Mouse (Mus musculus) mouse embryonic stem cell (cell line): ENCODE results near the gene AU018091.
"Not testable (repeated sequence)": the region's sequence is repeated elsewhere in the genome, so short reads cannot be mapped to it uniquely, and the experiment has no call there.

Experiments used
- in situ Hi-C, 2 experiments: fragments of 300-500 bp; cut with MboI; formaldehyde crosslinking; loops; 1 replicate in 1 of 2; 3 replicates in 1 of 2; pipeline ENCODE4 v1.14.3; 2019 to 2020; ENCODE audit warnings: low sequenced_read_pairs in 2 of 2, low pct_unique_long_range_greater_than_20kb in 1 of 2, mixed read lengths in 1 of 2; ENCODE audit not compliant: unreplicated experiment in 1 of 2

AU018091 gene

DNA sequence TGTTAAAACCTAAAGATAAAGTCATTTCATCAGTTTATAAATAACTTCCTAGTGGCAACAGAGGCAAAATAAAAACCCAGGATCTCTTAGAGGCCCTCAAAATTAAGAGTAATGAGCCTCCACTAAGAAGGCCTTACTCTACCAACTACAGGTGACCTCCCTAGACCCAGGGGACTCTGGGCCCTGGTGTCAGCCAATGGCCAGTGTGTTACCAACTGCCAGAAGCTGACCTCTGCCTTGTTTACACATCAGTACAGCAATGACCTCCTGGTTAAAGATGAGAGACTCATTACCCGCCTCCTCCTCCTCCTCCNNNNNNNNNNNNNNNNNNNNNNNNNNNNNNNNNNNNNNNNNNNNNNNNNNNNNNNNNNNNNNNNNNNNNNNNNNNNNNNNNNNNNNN lies 17.1 kb upstream of the AU018091 start:
- in situ Hi-C loops = no loop called here

- in situ Hi-C loops = no loop called here
These were observed 15.4 kb upstream of the AU018091 start for GRCm38 (mm10) chr7:3184394-3184793.

DNA sequence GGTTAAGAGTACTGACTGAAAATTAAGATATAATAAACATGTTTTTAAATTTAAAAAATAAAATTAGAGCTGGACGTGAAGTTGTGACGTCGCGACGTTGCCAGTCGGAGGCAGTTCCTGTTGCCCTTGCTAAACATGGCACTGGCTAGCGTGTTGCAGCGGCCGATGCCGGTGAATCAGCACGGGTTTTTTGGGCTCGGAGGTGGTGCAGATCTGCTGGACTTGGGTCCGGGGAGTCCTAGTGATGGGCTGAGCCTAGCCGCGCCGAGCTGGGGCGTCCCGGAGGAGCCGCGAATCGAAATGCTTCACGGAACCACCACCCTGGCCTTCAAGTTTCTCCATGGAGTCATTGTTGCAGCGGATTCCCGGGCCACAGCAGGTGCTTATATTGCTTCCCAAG lies 12.0 kb upstream of the AU018091 start:
- in situ Hi-C loops = not testable (repeated sequence)

- in situ Hi-C loops = no loop called here
These were observed 707 bp downstream of the AU018091 start for GRCm38 (mm10) chr7:3168296-3168695.

DNA sequence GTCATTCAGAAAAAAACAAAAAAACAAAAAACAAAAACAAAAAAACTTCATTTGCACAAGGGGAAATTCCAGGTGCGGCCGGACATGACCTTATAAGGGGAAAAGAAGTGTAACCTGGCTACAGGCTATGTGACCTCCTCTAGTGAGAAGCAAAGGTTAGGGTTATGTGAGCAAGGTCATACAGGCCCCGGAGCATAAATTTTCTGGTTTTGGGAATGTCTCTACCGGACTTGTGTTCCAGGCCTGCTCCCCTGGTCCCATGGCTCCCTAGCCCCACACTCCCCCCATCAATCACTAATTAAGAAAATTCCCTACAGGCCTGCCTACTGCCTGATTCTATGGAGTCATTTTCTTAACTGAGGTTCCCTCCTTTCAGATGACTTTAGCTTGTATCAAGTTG lies 2.7 kb downstream of the AU018091 start:
- in situ Hi-C loops = no loop called here

DNA sequence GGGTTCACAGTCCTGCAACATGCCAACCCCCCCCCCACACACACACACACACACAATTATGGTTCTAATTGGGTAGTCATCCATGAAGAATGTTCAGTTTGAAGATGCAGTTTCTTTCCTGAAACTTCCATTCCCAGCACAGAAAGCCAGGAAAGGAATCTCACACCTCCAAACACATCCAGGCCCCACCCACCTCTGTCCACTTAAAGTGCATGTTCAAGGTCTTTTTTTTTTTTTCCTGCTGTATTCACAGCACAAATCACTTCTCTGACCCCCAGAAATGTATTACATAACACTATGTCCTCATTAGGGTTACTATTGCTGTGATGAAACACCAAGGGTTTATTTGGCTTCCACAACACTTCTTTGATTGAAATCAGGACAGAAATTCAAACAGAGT lies 4.0 kb downstream of the AU018091 start:
- in situ Hi-C loops = no loop called here

- in situ Hi-C loops = no loop called here
These were observed 4.6 kb downstream of the AU018091 start for GRCm38 (mm10) chr7:3164381-3164780.

- in situ Hi-C loops = no loop called here
These were observed 18.6 kb downstream of the AU018091 start for GRCm38 (mm10) chr7:3150376-3150775.

- in situ Hi-C loops = no loop called here
These were observed 22.9 kb downstream of the AU018091 start for GRCm38 (mm10) chr7:3146072-3146471.

- in situ Hi-C loops = no loop called here
These were observed 25.7 kb downstream of the AU018091 start for GRCm38 (mm10) chr7:3143329-3143728.

DNA sequence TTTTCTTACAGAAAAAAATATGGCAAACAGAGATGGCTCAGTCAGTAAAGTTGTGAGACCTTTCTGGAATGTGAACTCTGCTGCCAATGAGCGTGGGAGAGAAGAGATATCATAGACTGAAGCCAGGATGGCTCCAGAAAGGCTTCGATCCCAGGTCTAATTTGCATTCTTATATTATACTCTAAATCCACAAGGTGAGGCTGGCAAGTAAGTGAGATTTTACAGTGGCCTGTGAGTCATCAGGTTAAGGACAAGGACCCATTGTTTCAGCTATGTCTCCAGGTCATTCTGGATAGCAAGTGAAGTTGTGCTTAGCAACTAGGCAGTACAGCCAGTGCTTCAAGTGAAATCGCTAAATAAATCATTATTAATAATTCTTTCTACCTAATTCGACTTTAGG lies 33.4 kb downstream of the AU018091 start:
- in situ Hi-C loops = no loop called here

- in situ Hi-C loops = no loop called here
These were observed 34.3 kb downstream of the AU018091 start for GRCm38 (mm10) chr7:3134654-3135053.

DNA sequence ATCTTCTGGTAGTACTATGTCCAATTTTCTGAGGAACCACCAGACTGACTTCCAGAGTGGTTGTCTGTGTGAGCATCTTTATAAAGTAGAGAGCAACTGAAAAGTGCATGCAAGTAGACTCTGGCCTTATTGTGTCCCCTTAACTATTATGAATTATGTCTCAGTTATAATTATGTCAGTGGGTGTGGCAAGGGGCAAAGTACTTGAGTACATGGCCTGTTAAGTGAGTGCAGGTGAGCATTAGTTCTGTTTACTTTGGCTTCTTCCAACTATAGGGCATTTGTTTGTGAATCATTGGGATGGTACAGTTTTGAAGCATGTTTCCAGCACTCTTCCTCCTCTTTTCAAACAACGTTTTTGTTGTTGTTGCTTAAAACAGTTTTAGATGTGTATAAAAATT lies 38.7 kb downstream of the AU018091 start:
- in situ Hi-C loops = no loop called here

GRCm38 (mm10) chr7:3128564-3128963 lies 40.4 kb downstream of the AU018091 start:
- in situ Hi-C loops = not testable (repeated sequence)

DNA sequence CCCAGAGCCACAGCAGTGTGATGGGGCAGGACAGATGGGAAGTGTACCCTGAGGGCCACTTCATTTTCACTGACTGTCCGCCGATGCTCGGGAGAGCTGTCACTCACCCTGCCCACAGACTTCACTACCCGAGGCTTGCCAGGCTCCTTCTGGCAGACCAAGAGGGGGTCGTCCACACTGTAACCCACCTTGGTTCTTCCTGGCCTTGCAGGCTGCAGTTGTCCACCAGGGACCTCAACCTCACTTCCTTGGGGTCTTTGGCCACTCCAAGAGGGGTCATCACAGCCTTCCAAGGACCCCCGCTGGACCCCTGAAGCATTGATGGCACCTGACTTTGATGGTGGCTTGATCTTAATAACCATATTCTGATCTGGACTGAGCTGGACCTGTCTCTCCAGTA lies 57.8 kb downstream of the AU018091 start:
- in situ Hi-C loops = not testable (repeated sequence)

DNA sequence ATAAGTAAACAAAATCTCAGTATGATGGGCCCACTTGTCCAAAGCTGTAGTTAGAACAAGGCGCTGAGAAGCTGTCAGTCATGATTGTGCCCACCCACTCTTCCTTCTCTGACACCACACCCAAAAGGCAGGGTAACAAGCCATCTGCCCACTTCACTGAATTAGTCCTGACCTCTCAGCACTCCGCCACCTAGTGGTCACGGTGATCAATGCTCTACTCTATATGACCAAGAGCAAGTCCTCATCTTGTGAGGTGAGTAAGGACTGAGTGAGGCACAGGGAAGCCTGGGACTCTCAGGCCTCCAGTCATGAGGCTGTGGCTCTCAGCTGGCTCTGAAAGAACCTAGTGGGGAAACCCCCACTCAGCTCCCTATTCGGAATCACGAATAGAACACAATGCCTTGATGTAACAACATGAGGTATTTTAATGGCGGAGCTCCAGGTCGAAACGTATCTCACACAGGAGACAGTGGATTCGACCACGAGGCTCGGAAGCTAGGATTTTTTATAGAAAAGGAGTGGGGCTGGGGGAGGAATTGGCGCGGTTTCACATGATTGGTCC lies 62.4 kb downstream of the AU018091 start:
- in situ Hi-C loops = not testable (repeated sequence)
